Mouse (Mus musculus): ENCODE measurements around the gene H2-T24. TPM values are rescaled to one million over a fixed set of nuclear protein-coding genes. Genes with fewer than 3 reads are reported as not detected.

The H2-T24 gene
- total RNA-seq, 2 experiments from 2014 or later: 84.3 to 293 TPM

DNA sequence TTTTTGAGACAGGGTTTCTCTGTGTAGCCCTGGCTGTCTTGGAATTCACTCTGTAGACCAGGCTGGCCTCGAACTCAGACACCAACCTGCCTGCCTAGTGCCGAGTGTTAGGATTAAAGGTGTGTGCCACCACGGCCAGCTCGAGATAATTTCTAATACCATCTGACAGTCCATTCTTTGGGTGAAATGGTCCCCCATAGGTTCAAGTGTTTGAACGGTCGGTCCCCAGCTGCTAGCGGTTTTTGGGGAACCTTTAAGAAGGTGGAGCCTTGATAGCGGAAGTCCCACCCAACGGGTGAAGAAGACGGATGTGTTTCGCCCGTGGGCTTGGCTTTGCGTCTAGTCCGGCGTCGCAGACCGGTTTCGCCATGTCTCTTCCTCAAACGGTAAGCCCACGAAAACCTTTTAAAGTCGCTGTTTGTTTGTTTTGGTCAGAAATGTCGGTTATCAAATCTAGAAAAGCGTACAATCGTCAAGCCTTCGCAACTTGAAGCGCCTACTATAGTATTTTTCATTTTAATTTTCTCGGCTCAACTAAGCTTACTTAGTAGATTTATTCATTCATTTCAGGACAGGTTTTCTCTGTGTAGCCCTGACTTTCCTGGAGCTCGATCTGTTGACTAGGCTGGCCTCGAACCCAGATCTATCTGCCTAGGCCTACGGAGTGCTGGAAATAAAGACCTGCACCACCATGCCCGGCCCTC is 26.0 kb downstream of the H2-T24 start:
- ATAC-seq (replicated peaks; ENCODE audit: low FRiP score, poor library complexity, severe bottlenecking): peak; percentile 78

DNA sequence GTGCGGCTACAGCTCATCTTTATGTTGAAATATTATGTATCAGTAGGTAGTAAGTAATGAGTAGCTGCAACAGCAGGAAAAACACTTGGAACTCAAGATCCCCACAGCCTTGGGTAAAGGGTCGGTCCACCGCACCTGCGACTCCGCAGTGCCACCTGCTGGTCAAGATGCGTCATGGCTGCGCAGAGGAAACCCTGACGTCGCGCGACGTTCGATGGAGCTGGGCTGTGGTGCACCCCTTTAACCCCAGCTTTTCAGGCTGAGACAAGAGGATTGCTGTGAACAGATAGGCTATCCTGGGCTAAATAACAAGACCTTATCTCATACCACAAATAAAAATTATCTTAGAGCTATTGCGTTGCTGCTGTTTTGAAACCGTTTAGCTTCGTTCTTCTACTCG is 26.7 kb downstream of the H2-T24 start:
- peak; percentile 60 for ATAC-seq (replicated peaks; ENCODE audit: low FRiP score, poor library complexity, severe bottlenecking)

DNA sequence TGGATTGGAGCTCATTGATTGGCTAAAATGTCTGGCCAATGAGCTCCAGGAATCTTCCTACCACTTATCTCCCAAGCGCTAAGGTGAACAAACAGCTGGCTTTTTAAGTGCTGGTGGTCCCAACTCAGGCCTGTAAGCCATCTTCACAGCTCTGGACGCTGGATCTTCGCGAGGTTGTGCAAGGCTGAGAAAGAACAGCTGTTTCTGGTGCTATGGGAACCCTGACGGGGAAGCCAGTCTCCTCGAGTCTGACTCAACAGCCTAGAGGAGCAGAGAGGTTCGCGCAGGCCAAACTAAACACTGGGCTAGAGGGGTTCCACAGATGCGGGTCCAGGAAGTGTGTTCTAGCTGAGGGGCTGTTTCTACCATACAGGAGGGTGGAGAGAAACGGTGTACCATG is 28.6 kb downstream of the H2-T24 start:
- ATAC-seq (replicated peaks; ENCODE audit: low FRiP score, poor library complexity, severe bottlenecking): no peak

DNA sequence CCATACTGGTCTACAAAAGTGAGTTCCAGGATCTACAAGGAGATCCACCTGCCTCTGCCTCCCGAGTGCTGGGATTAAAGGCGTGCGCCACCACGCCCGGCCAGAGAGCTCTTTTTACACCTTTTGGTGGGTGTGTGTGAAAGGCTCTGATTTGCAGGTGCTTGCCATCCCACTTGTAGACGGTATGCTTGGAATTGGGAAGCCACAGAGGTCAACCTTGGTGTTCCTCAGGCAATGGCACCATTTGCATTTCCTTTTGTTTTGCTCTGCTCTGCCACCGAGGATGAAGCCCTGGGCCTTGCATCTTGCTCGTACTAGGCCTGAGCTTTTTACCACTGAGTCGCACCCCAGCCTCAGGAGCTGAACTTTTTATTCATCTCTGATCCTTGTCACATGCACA is 38.6 kb downstream of the H2-T24 start:
- ATAC-seq (replicated peaks; ENCODE audit: low FRiP score, poor library complexity, severe bottlenecking): no peak

GRCm38 (mm10) chr17:35980363-35980754 is 40.0 kb downstream of the H2-T24 start:
- 0 out of 2 replicates have a peak, but pooled peaks have one; percentile 26 for ATAC-seq (replicated peaks; ENCODE audit: low FRiP score, poor library complexity, severe bottlenecking)

DNA sequence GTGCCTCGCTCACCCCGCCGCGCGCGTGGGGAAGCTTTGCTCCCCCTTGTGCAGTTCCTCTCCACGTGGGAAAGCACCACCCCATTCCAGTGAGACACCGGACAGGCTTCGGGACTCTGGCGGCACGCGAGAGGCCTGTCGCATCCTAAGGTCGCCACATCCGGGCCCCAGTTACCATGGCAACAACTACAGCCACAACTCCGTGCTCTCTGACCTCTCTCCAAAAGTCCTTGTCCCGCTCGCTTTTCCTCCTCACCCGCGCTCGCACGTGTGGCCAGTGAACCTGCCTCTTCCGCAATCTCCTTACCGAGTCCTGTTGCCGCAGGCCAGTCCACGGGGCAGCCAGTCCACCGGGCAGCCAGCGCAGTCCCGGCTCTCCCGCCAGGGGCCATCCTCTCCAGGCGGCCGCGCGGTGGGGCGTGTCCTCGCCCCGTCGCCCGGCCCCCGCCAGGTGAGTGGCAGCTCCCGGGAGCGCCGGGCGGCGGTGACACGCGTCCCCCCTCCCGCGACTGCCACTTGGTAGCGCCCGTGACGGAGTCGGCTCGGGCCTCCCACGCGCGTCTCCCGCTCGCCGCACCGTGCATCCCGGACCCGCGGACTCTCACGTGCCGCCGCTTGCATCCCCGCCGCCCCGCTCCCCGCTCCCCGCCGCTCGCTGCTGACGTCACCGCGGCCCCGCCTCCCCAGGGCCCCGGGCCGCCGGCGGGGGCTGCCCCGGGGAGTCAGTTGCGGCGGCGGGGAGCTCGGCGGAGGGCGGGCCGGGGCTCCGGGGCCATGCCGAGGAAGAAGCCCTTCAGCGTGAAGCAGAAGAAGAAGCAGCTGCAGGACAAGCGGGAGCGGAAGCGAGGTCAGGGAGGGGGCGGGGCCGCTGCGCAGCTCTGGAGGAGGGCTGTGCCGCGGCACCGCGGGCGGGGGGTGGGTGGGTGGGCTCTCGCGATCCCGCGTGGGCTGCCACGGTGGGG is 40.7 kb downstream of the H2-T24 start, which contains the start of the genes Gnl1 and Prr3:
Gnl1 (plus strand) TSS at position 451 of the 962 bp plus-strand sequence.
Prr3 (minus strand) TSS at position 836 of the 962 bp plus-strand sequence.
- peak; percentile 79 for ATAC-seq (replicated peaks; ENCODE audit: low FRiP score, poor library complexity, severe bottlenecking)

- ATAC-seq (replicated peaks; ENCODE audit: low FRiP score, poor library complexity, severe bottlenecking): no peak
These were observed 41.5 kb downstream of the H2-T24 start for GRCm38 (mm10) chr17:35978811-35979400.

DNA sequence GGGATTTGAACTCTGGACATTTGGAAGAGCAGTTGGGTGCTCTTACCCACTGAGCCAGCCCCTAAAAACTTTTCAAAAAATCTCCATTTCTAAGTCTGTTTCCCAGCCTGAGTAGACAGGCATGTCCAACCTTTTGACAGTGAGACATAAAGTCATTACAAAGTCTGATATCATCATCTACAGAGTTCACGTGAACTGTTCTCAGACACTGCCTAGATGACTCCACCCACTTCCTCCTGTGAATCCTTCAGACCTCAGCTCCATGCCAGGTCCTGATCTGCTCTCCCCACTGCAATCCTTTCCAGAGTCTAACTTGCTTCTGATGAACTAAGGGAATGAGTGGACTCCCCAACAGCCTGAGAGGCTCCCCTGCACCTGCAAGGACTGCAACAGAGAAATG is 48.2 kb downstream of the H2-T24 start:
- no peak for ATAC-seq (replicated peaks; ENCODE audit: low FRiP score, poor library complexity, severe bottlenecking)

DNA sequence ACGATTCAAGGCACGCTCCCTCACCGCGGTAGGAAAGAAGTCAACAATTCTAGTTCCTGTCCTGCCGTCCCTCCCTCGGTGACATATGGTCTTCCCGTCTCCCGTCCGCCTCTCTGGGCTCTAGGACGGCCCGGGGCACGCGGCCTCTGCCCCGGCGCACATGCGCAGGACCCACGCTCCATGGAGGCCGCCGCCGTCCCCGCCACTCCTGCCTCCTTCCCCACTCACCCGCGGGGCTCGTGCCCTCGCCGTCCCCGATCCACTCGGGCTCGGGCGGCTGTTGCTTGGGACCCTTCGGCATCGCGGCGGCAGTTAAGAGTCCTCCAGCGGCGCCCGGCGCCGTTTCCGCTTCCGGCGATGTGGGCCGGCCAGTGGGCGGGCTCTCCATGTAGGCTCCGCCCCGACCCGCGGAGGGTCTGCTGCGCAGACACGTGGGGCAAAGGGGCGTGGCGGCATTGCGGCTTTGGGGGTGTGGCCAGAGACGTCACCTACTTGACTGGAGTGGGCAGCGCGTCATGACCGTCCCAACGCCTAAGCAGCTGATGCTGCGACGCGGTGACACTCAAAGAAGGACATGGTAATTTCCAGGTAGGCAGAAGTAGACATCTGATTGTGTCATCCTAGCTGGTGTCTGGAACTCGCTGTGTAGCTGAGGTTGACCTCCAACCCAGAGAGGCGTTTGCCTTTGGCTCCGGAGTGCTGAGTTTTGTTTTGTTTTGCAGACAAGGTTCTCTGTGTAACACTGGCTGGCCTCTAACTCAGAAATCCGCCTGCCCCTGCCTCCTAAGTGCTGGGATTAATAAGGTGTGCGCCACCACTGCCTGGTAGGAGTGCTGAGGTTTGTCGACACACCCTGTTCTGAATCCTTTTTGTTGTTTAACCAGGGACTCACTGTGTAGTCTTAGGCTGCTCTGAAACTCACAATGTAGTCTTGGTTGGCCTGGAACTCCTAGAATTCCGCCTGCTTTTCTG is 50.7 kb downstream of the H2-T24 start, which contains the start of gene Abcf1:
Abcf1 (minus strand) TSS at position 344 of the 972 bp plus-strand sequence.
- ATAC-seq (replicated peaks; ENCODE audit: low FRiP score, poor library complexity, severe bottlenecking): peak; percentile 97

GRCm38 (mm10) chr17:35967621-35968020 is 52.7 kb downstream of the H2-T24 start:
- no peak for ATAC-seq (replicated peaks; ENCODE audit: low FRiP score, poor library complexity, severe bottlenecking)

DNA sequence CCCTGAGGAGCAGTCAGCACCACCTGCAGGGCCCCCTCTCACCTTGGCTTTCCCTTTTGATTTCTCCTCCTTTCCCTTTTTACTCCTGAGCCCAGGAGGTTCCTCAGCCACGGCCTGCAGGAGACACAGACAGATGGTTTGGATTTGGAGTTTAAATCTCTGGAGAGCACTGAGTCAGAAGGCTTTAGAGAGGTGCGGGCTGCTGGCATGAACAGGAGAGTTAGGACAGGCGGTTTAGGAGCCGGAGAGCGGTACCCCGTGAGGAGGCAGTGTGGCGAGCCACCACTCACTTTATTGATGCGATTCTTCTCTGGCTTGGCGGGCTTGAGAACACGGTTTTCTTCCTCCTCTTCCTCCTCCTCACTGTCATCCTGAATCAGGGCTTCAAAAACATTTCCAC is 57.1 kb downstream of the H2-T24 start:
- ATAC-seq (replicated peaks; ENCODE audit: low FRiP score, poor library complexity, severe bottlenecking): no peak

GRCm38 (mm10) chr17:35958533-35959223 is 61.7 kb downstream of the H2-T24 start:
- no peak for ATAC-seq (replicated peaks; ENCODE audit: low FRiP score, poor library complexity, severe bottlenecking)

Other genes with a start within 250 kb of the H2-T24 start
- gene Ier3, start 198.9 kb downstream of the H2-T24 start, total RNA-seq (2015; ENCODE audit: low replicate concordance): 3.8 and 10.5 TPM in 2 replicates
- gene Ier3, start 198.9 kb downstream of the H2-T24 start, total RNA-seq (2017; ENCODE audit: low replicate concordance): 0.51 and 4.0 TPM in 2 replicates
- 19.3 and 32.8 TPM in 2 replicates for gene Flot1, start 197.3 kb downstream of the H2-T24 start, total RNA-seq (2015; ENCODE audit: low replicate concordance)
- gene Flot1, start 197.3 kb downstream of the H2-T24 start, total RNA-seq (2017; ENCODE audit: low replicate concordance): 14.6 and 29.1 TPM in 2 replicates
- 663 and 669 TPM in 2 replicates for gene Tubb5, start 182.3 kb downstream of the H2-T24 start, total RNA-seq (2015; ENCODE audit: low replicate concordance)
- gene Tubb5, start 182.3 kb downstream of the H2-T24 start, total RNA-seq (2017; ENCODE audit: low replicate concordance): 760 and 914 TPM in 2 replicates
- 117 and 147 TPM in 2 replicates for gene Mdc1, start 179.0 kb downstream of the H2-T24 start, total RNA-seq (2015; ENCODE audit: low replicate concordance)
- gene Mdc1, start 179.0 kb downstream of the H2-T24 start, total RNA-seq (2017; ENCODE audit: low replicate concordance): 31.0 and 57.1 TPM in 2 replicates
- gene Nrm, start 159.2 kb downstream of the H2-T24 start, total RNA-seq (2015; ENCODE audit: low replicate concordance): 32.8 and 36.0 TPM in 2 replicates
- 19.1 and 35.8 TPM in 2 replicates for gene Nrm, start 159.2 kb downstream of the H2-T24 start, total RNA-seq (2017; ENCODE audit: low replicate concordance)
- 32.8 and 37.7 TPM in 2 replicates for gene Ppp1r18, start 155.0 kb downstream of the H2-T24 start, total RNA-seq (2015; ENCODE audit: low replicate concordance)
- 7.2 and 10.2 TPM in 2 replicates for gene Ppp1r18, start 155.0 kb downstream of the H2-T24 start, total RNA-seq (2017; ENCODE audit: low replicate concordance)
- gene Dhx16, start 140.7 kb downstream of the H2-T24 start, total RNA-seq (2015; ENCODE audit: low replicate concordance): 139 and 201 TPM in 2 replicates
- 73.1 and 118 TPM in 2 replicates for gene Dhx16, start 140.7 kb downstream of the H2-T24 start, total RNA-seq (2017; ENCODE audit: low replicate concordance)
- gene 2310061I04Rik, start 123.1 kb downstream of the H2-T24 start, total RNA-seq (2015; ENCODE audit: low replicate concordance): 37.7 and 68.5 TPM in 2 replicates
- 2.9 and 3.7 TPM in 2 replicates for gene 2310061I04Rik, start 123.1 kb downstream of the H2-T24 start, total RNA-seq (2017; ENCODE audit: low replicate concordance)
- 7.6 and 26.0 TPM in 2 replicates for gene Atat1, start 110.5 kb downstream of the H2-T24 start, total RNA-seq (2015; ENCODE audit: low replicate concordance)
- gene Atat1, start 110.5 kb downstream of the H2-T24 start, total RNA-seq (2017; ENCODE audit: low replicate concordance): 3.0 and 4.0 TPM in 2 replicates
- 16.9 and 18.0 TPM in 2 replicates for gene Mrps18b, start 104.2 kb downstream of the H2-T24 start, total RNA-seq (2015; ENCODE audit: low replicate concordance)
- gene Mrps18b, start 104.2 kb downstream of the H2-T24 start, total RNA-seq (2017; ENCODE audit: low replicate concordance): 13.5 and 50.5 TPM in 2 replicates
- 53.7 and 90.1 TPM in 2 replicates for gene Ppp1r10, start 104.1 kb downstream of the H2-T24 start, total RNA-seq (2015; ENCODE audit: low replicate concordance)
- 67.5 and 87.5 TPM in 2 replicates for gene Ppp1r10, start 104.1 kb downstream of the H2-T24 start, total RNA-seq (2017; ENCODE audit: low replicate concordance)
- gene Abcf1, start 50.8 kb downstream of the H2-T24 start, total RNA-seq (2015; ENCODE audit: low replicate concordance): 26.3 and 36.9 TPM in 2 replicates
- gene Abcf1, start 50.8 kb downstream of the H2-T24 start, total RNA-seq (2017; ENCODE audit: low replicate concordance): 120 and 139 TPM in 2 replicates
- 1.3 and 4.3 TPM in 2 replicates for gene Gnl1, start 40.7 kb downstream of the H2-T24 start, total RNA-seq (2015; ENCODE audit: low replicate concordance)
- 3.3 and 4.9 TPM in 2 replicates for gene Gnl1, start 40.7 kb downstream of the H2-T24 start, total RNA-seq (2017; ENCODE audit: low replicate concordance)
- gene Prr3, start 40.3 kb downstream of the H2-T24 start, total RNA-seq (2015; ENCODE audit: low replicate concordance): 5.4 and 6.5 TPM in 2 replicates
- 4.6 TPM in 1 of 2 replicates, not detected in the other for gene Prr3, start 40.3 kb downstream of the H2-T24 start, total RNA-seq (2017; ENCODE audit: low replicate concordance)
- 109 and 146 TPM in 2 replicates for gene H2-T23, start 12.3 kb upstream of the H2-T24 start, total RNA-seq (2015; ENCODE audit: low replicate concordance)
- gene H2-T23, start 12.3 kb upstream of the H2-T24 start, total RNA-seq (2017; ENCODE audit: low replicate concordance): 93.4 and 104 TPM in 2 replicates
- gene H2-T22, start 22.2 kb upstream of the H2-T24 start, total RNA-seq (2015; ENCODE audit: low replicate concordance): 19.1 and 19.7 TPM in 2 replicates
- gene H2-T22, start 22.2 kb upstream of the H2-T24 start, total RNA-seq (2017; ENCODE audit: low replicate concordance): 5.5 and 16.4 TPM in 2 replicates
- gene Gm6034, start 22.4 kb upstream of the H2-T24 start, total RNA-seq (2015; ENCODE audit: low replicate concordance): not detected in 2 replicates
- not detected in 2 replicates for gene Gm6034, start 22.4 kb upstream of the H2-T24 start, total RNA-seq (2017; ENCODE audit: low replicate concordance)
- not detected in 2 replicates for gene Gm11127, start 37.8 kb upstream of the H2-T24 start, total RNA-seq (2015; ENCODE audit: low replicate concordance)
- gene Gm11127, start 37.8 kb upstream of the H2-T24 start, total RNA-seq (2017; ENCODE audit: low replicate concordance): 0.39 TPM in 1 of 2 replicates, not detected in the other
- gene Gm19684, start 101.1 kb upstream of the H2-T24 start, total RNA-seq (2015; ENCODE audit: low replicate concordance): not detected in 2 replicates
- gene Gm19684, start 101.1 kb upstream of the H2-T24 start, total RNA-seq (2017; ENCODE audit: low replicate concordance): not detected in 2 replicates
- gene Gm7030, start 108.9 kb upstream of the H2-T24 start, total RNA-seq (2015; ENCODE audit: low replicate concordance): not detected in 2 replicates
- gene Gm7030, start 108.9 kb upstream of the H2-T24 start, total RNA-seq (2017; ENCODE audit: low replicate concordance): not detected in 2 replicates
- not detected in 2 replicates for gene Gm8909, start 148.0 kb upstream of the H2-T24 start, total RNA-seq (2015; ENCODE audit: low replicate concordance)
- not detected in 2 replicates for gene Gm8909, start 148.0 kb upstream of the H2-T24 start, total RNA-seq (2017; ENCODE audit: low replicate concordance)
- not detected in 2 replicates for gene H2-T3, start 169.7 kb upstream of the H2-T24 start, total RNA-seq (2015; ENCODE audit: low replicate concordance)
- not detected in 2 replicates for gene H2-T3, start 169.7 kb upstream of the H2-T24 start, total RNA-seq (2017; ENCODE audit: low replicate concordance)
- 63.7 and 66.0 TPM in 2 replicates for gene Rpp21, start 237.5 kb upstream of the H2-T24 start, total RNA-seq (2015; ENCODE audit: low replicate concordance)
- gene Rpp21, start 237.5 kb upstream of the H2-T24 start, total RNA-seq (2017; ENCODE audit: low replicate concordance): 11.8 TPM in 2 replicates